Mouse (Mus musculus) lung, embryonic 14.5 days (tissue): Measurements from ENCODE around the gene Tmem88b. TPM values are rescaled to one million over a fixed set of nuclear protein-coding genes. Genes with fewer than 3 reads are reported as not detected.
"Not testable (repeated sequence)": the region's sequence is repeated elsewhere in the genome, so short reads cannot be mapped to it uniquely, and the experiment has no call there.

Experiments
- ATAC-seq: fragments of 200-750 bp; cut with Nextera tagmentation; 2 replicates; pipeline ENCODE4 v1.8.0; 2017; ENCODE audit warnings: mild to moderate bottlenecking, moderate TSS enrichment, moderate library complexity; ENCODE audit not compliant: insufficient read depth
- DNase-seq: peaks from one replicate; pipeline ENCODE4 v3.0.0-alpha.2; 2015
- H3K27ac ChIP-seq: fragments of 300-500 bp; sonication (generic); 2 replicates; pipeline ENCODE4 v1.5.1; 2014; ENCODE audit warnings: low read depth, mild to moderate bottlenecking, moderate library complexity
- H3K27me3 ChIP-seq: fragments of 300-500 bp; sonication (generic); 2 replicates; pipeline ENCODE4 v1.6.1; 2014; ENCODE audit warnings: low read length, control low read depth; ENCODE audit not compliant: insufficient read depth
- H3K36me3 ChIP-seq: fragments of 300-500 bp; sonication (generic); 2 replicates; pipeline ENCODE4 v1.6.1; 2014; ENCODE audit warnings: control low read depth; ENCODE audit not compliant: insufficient read depth
- H3K4me1 ChIP-seq: fragments of 300-500 bp; sonication (generic); 2 replicates; pipeline ENCODE4 v1.6.1; 2014; ENCODE audit warnings: antibody characterized with exemption, control low read depth; ENCODE audit not compliant: insufficient read depth
- H3K4me2 ChIP-seq: fragments of 300-500 bp; sonication (generic); 2 replicates; pipeline ENCODE4 v1.6.1; 2014; ENCODE audit warnings: mild to moderate bottlenecking
- H3K4me3 ChIP-seq: fragments of 300-500 bp; sonication (generic); 2 replicates; pipeline ENCODE4 v1.5.1; 2014; ENCODE audit warnings: low read depth, low read length
- H3K9ac ChIP-seq: fragments of 300-500 bp; sonication (generic); 2 replicates; pipeline ENCODE4 v1.6.1; 2014
- H3K9me3 ChIP-seq: fragments of 300-500 bp; sonication (generic); 2 replicates; pipeline ENCODE4 v1.6.1; 2016; ENCODE audit warnings: low read depth, low read length, control low read depth
- CTCF ChIP-seq: IDR thresholded peaks from 2 replicates; pipeline ENCODE4 v1.5.1; 2016; ENCODE audit warnings: antibody characterized with exemption, low read depth
- WGBS: fragments of 180-500 bp; shearing (Covaris S2); extraction: QIAGEN DNeasy Blood & Tissue Kit; methylation state at CpG from one replicate; pipeline ENCODE4 v1.1.7; 2014; 5-methylcytosine and 5-hydroxymethylcytosine counted together
- polyA plus RNA-seq: library from polyadenylated mRNA; unstranded; fragments of >200 nt; fragmentation: Nextera tagmentation; extraction: Ambion mirVana; gene quantifications from 2 replicates; pipeline ENCODE4 v1.2.1, GENCODE M21; 2014

The Tmem88b gene
- polyA plus RNA-seq, 1 experiment from 2014 or later: 0.12 TPM

- 92% methylated on average over 5 of the region's 5 CpGs for WGBS
- Histone ChIP-seq H3K36me3 (peaks cover 96% of the 10 kb centered on the region), H3K4me2 (no peak overlapping the region), H3K27me3 (no peaks in the 10 kb centered on the region), H3K4me3 (no peak overlapping the region), H3K9ac (no peak overlapping the region), H3K9me3 (no peaks in the 10 kb centered on the region), H3K27ac (no peak overlapping the region), H3K4me1 (no peaks in the 10 kb centered on the region)
- ATAC-seq (no peak), DNase-seq (no peak)
- TF ChIP-seq CTCF: no peak
These were observed 40.5 kb downstream of the Tmem88b start for GRCm38 (mm10) chr4:155745136-155745535.

GRCm38 (mm10) chr4:155744474-155744873, 41.2 kb downstream of the Tmem88b start:
- no peak for TF ChIP-seq CTCF
- no peak for DNase-seq

GRCm38 (mm10) chr4:155742684-155743083, 43.0 kb downstream of the Tmem88b start:
- Histone ChIP-seq H3K4me2 (no peak overlapping the region), H3K27ac (no peak overlapping the region), H3K4me3 (no peak overlapping the region), H3K4me1 (no peaks in the 10 kb centered on the region), H3K9ac (no peak overlapping the region), H3K27me3 (no peaks in the 10 kb centered on the region), H3K9me3 (no peaks in the 10 kb centered on the region), H3K36me3 (peaks cover 85% of the 10 kb centered on the region)
- ATAC-seq (no peak), DNase-seq (no peak)
- TF ChIP-seq CTCF: no peak
- 87% methylated on average over 5 of the region's 5 CpGs for WGBS

More at GRCm38 (mm10) chr4:155744474-155744873, 41.2 kb downstream of the Tmem88b start:
- H3K36me3 ChIP-seq: peaks cover 96% of the 10 kb centered on the region
- H3K9me3 ChIP-seq: no peaks in the 10 kb centered on the region
- 92% methylated on average over 8 of the region's 8 CpGs for WGBS
- ATAC-seq: no peak
- no peaks in the 10 kb centered on the region for H3K4me1 ChIP-seq
- H3K27me3 ChIP-seq: no peaks in the 10 kb centered on the region
- no peak overlapping the region for H3K9ac ChIP-seq
- H3K4me2 ChIP-seq: no peak overlapping the region
- H3K27ac ChIP-seq: no peak overlapping the region
- H3K4me3 ChIP-seq: no peak overlapping the region

GRCm38 (mm10) chr4:155740681-155741080, 45.0 kb downstream of the Tmem88b start:
- H3K4me3 ChIP-seq, ATAC-seq, DNase-seq, H3K27ac ChIP-seq, H3K4me2 ChIP-seq, H3K27me3 ChIP-seq, H3K9me3 ChIP-seq, H3K4me1 ChIP-seq, H3K9ac ChIP-seq: not testable (repeated sequence)
- WGBS: 85% methylated on average over 10 of the region's 10 CpGs
- H3K36me3 ChIP-seq: peaks cover 65% of the 10 kb centered on the region

- no peak overlapping the region for H3K4me2 ChIP-seq
- 76% methylated on average over 37 of the region's 37 CpGs for WGBS
- ATAC-seq (no peak), DNase-seq (no peak)
- no peak overlapping the region for H3K27ac ChIP-seq
- no peaks in the 10 kb centered on the region for H3K9me3 ChIP-seq
- no peak overlapping the region for H3K9ac ChIP-seq
- no peaks in the 10 kb centered on the region for H3K27me3 ChIP-seq
- no peak for TF ChIP-seq CTCF
- H3K4me3 ChIP-seq: no peak overlapping the region
- H3K4me1 ChIP-seq: no peaks in the 10 kb centered on the region
- H3K36me3 ChIP-seq: peaks cover 58% of the 10 kb centered on the region
These were observed 45.7 kb downstream of the Tmem88b start for GRCm38 (mm10) chr4:155739741-155740636.

- Histone ChIP-seq H3K4me3 (no peak overlapping the region), H3K27ac (no peak overlapping the region), H3K4me2 (no peak overlapping the region), H3K4me1 (no peaks in the 10 kb centered on the region), H3K9me3 (no peaks in the 10 kb centered on the region), H3K9ac (no peak overlapping the region), H3K27me3 (no peaks in the 10 kb centered on the region), H3K36me3 (peaks cover 49% of the 10 kb centered on the region)
- ATAC-seq: no peak
- DNase-seq: no peak
- WGBS: 79% methylated on average over 6 of the region's 6 CpGs
- no peak for TF ChIP-seq CTCF
These were observed 46.5 kb downstream of the Tmem88b start for GRCm38 (mm10) chr4:155739152-155739551.

GRCm38 (mm10) chr4:155738262-155738661, 47.4 kb downstream of the Tmem88b start:
- H3K27ac ChIP-seq: no peak overlapping the region
- peaks cover 42% of the 10 kb centered on the region for H3K36me3 ChIP-seq
- no peak overlapping the region for H3K4me3 ChIP-seq
- no peaks in the 10 kb centered on the region for H3K4me1 ChIP-seq
- no peak for DNase-seq
- H3K9me3 ChIP-seq: no peaks in the 10 kb centered on the region
- H3K9ac ChIP-seq: no peak overlapping the region
- H3K4me2 ChIP-seq: no peak overlapping the region
- WGBS: 47% methylated on average over 8 of the region's 8 CpGs
- TF ChIP-seq CTCF: no peak
- ATAC-seq: no peak
- H3K27me3 ChIP-seq: no peaks in the 10 kb centered on the region
